Mouse (Mus musculus): Measurements from ENCODE around the gene Frat2. TPM values are rescaled to one million over a fixed set of nuclear protein-coding genes. Genes with fewer than 3 reads are reported as not detected.
"Not testable (repeated sequence)": the region's sequence is repeated elsewhere in the genome, so short reads cannot be mapped to it uniquely, and the experiment has no call there.

The Frat2 gene
- polyA plus RNA-seq, 1 experiment: 10.0 TPM

DNA sequence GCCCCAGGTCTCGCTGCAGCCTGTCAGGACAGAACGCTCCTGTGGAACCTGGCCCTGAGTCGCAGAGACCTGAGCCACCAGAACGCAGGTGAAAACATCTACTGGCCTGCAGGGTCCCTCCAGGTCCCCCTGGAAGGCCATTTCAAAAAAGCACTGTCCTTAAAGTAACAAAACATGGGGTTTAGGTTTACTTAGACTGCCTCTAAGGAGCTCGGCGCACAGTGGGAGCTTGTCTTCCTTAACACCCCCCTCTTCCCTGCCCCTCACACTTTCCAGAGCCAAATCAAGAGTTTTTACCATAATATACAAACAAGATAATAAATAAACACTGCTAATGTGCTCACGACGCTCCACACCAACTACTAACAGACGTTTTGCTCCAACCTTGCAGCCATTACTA lies 36.0 kb upstream of the Frat2 start:
- H3K9me3 ChIP-seq (replicated peaks; ENCODE audit: control insufficient read depth, insufficient read depth, low read length, poor library complexity, severe bottlenecking): no peaks in the 10 kb centered on the region
- H3K36me3 ChIP-seq (ENCODE audit: control insufficient read depth, insufficient read depth, low read length, poor library complexity, severe bottlenecking): peaks cover 52% of the 10 kb centered on the region
- H3K9ac ChIP-seq (ENCODE audit: low read depth, poor library complexity, severe bottlenecking): no peak overlapping the region
- H3K27me3 ChIP-seq (ENCODE audit: control insufficient read depth, insufficient read depth, low read length, poor library complexity, severe bottlenecking): no peaks in the 10 kb centered on the region
- H3K4me3 ChIP-seq (ENCODE audit: low read depth, low read length): no peak overlapping the region
- no peak overlapping the region for H3K27ac ChIP-seq (ENCODE audit: insufficient read depth, low read length)
- no peaks in the 10 kb centered on the region for H3K4me1 ChIP-seq (ENCODE audit: control insufficient read depth, insufficient read depth, low read length)
- TF ChIP-seq CTCF (IDR thresholded peaks at IDR 0.05; ENCODE audit: low read depth, low read length) (no peak), POLR2A (IDR thresholded peaks at IDR 0.05; ENCODE audit: insufficient read depth, low read length) (no peak), EP300 (IDR thresholded peaks at IDR 0.05; ENCODE audit: insufficient read depth, low read depth, low read length) (no peak)

DNA sequence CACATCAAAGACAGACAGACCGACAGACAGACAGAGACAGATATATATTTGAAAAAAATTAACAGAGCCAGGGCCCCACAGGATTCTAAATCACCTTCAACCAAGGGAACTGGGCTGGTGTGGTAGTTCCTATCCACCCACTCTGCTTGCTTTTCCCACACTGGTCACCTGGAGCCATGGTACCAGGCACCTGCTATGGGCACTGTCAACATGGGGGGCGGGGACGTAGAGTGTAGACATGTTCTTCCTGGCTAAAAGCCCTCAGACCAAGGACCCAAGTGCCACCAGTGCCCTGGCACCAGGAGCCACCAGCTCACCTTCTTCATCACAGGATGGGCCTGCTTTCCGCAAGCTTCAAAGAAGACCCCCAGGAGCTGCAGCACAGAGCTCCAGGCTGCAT lies 33.9 kb upstream of the Frat2 start:
- no peak for TF ChIP-seq CTCF (IDR thresholded peaks at IDR 0.05; ENCODE audit: low read depth, low read length)
- no peak for TF ChIP-seq EP300 (IDR thresholded peaks at IDR 0.05; ENCODE audit: insufficient read depth, low read depth, low read length)
- TF ChIP-seq POLR2A (IDR thresholded peaks at IDR 0.05; ENCODE audit: insufficient read depth, low read length): no peak
- H3K36me3 ChIP-seq (ENCODE audit: control insufficient read depth, insufficient read depth, low read length, poor library complexity, severe bottlenecking): peaks cover 38% of the 10 kb centered on the region
- no peaks in the 10 kb centered on the region for H3K9me3 ChIP-seq (replicated peaks; ENCODE audit: control insufficient read depth, insufficient read depth, low read length, poor library complexity, severe bottlenecking)

DNA sequence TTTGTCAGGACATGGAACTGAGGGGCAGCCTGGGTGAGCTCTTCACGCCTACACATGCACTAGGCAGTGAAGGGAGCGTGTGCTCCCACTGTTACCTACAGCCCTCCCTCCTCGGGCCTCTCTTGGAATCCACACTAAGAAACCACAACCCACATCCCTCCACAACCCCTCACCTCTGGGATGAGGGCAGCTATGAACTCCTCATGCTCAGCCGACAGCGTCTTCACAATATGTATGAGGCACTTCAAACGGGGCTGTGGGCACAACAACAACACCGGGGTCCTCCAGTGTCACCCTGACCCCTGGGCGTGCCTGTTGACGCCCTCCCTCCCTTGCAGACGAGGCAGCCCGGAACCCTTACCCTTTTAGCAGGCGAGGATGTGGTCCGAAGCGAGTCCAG lies 26.4 kb upstream of the Frat2 start:
- Histone ChIP-seq H3K27me3 (ENCODE audit: control insufficient read depth, insufficient read depth, low read length, poor library complexity, severe bottlenecking) (no peaks in the 10 kb centered on the region), H3K9ac (ENCODE audit: low read depth, poor library complexity, severe bottlenecking) (no peak overlapping the region), H3K4me3 (ENCODE audit: low read depth, low read length) (no peak overlapping the region), H3K9me3 (replicated peaks; ENCODE audit: control insufficient read depth, insufficient read depth, low read length, poor library complexity, severe bottlenecking) (no peaks in the 10 kb centered on the region), H3K27ac (ENCODE audit: insufficient read depth, low read length) (no peak overlapping the region), H3K36me3 (ENCODE audit: control insufficient read depth, insufficient read depth, low read length, poor library complexity, severe bottlenecking) (peaks cover 34% of the 10 kb centered on the region), H3K4me1 (ENCODE audit: control insufficient read depth, insufficient read depth, low read length) (no peaks in the 10 kb centered on the region)
- TF ChIP-seq CTCF (IDR thresholded peaks at IDR 0.05; ENCODE audit: low read depth, low read length) (no peak), EP300 (IDR thresholded peaks at IDR 0.05; ENCODE audit: insufficient read depth, low read depth, low read length) (no peak), POLR2A (IDR thresholded peaks at IDR 0.05; ENCODE audit: insufficient read depth, low read length) (no peak)

More for the DNA sequence above, 33.9 kb upstream of the Frat2 start:
- Histone ChIP-seq H3K4me3 (ENCODE audit: low read depth, low read length) (no peak overlapping the region), H3K27me3 (ENCODE audit: control insufficient read depth, insufficient read depth, low read length, poor library complexity, severe bottlenecking) (no peaks in the 10 kb centered on the region), H3K4me1 (ENCODE audit: control insufficient read depth, insufficient read depth, low read length) (no peaks in the 10 kb centered on the region), H3K9ac (ENCODE audit: low read depth, poor library complexity, severe bottlenecking) (no peak overlapping the region), H3K27ac (ENCODE audit: insufficient read depth, low read length) (no peak overlapping the region)

GRCm38 (mm10) chr19:41872285-41872684 lies 24.4 kb upstream of the Frat2 start:
- H3K4me3 ChIP-seq (ENCODE audit: low read depth, low read length): no peak overlapping the region
- H3K27ac ChIP-seq (ENCODE audit: insufficient read depth, low read length): no peak overlapping the region
- H3K36me3 ChIP-seq (ENCODE audit: control insufficient read depth, insufficient read depth, low read length, poor library complexity, severe bottlenecking): peaks cover 32% of the 10 kb centered on the region
- no peaks in the 10 kb centered on the region for H3K4me1 ChIP-seq (ENCODE audit: control insufficient read depth, insufficient read depth, low read length)
- TF ChIP-seq POLR2A (IDR thresholded peaks at IDR 0.05; ENCODE audit: insufficient read depth, low read length): no peak
- no peak for TF ChIP-seq CTCF (IDR thresholded peaks at IDR 0.05; ENCODE audit: low read depth, low read length)
- TF ChIP-seq EP300 (IDR thresholded peaks at IDR 0.05; ENCODE audit: insufficient read depth, low read depth, low read length): no peak
- no peaks in the 10 kb centered on the region for H3K27me3 ChIP-seq (ENCODE audit: control insufficient read depth, insufficient read depth, low read length, poor library complexity, severe bottlenecking)
- H3K9ac ChIP-seq (ENCODE audit: low read depth, poor library complexity, severe bottlenecking): no peak overlapping the region
- H3K9me3 ChIP-seq (replicated peaks; ENCODE audit: control insufficient read depth, insufficient read depth, low read length, poor library complexity, severe bottlenecking): no peaks in the 10 kb centered on the region

DNA sequence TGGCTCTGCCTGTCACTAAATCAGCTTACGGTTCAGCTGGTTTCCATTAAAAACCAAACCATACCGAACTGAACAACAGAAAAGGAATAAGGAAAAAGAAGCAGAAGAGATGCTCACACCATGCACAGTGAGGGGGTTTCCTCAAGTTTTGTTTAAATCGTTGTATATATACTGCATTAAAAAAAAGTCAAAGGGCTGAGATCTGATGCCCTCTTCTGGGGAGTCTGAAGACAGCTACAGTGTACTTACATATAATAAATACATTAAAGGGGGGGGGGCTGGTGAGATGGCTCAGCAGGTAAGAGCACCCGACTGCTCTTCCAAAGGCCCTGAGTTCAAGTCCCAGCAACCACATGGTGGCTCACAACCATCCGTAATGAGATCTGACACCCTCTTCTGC lies 22.0 kb upstream of the Frat2 start:
- not testable (repeated sequence) for H3K9me3 ChIP-seq (replicated peaks; ENCODE audit: control insufficient read depth, insufficient read depth, low read length, poor library complexity, severe bottlenecking); H3K4me3 ChIP-seq (ENCODE audit: low read depth, low read length); H3K27ac ChIP-seq (ENCODE audit: insufficient read depth, low read length); H3K4me1 ChIP-seq (ENCODE audit: control insufficient read depth, insufficient read depth, low read length); H3K27me3 ChIP-seq (ENCODE audit: control insufficient read depth, insufficient read depth, low read length, poor library complexity, severe bottlenecking); H3K9ac ChIP-seq (ENCODE audit: low read depth, poor library complexity, severe bottlenecking)
- peaks cover 34% of the 10 kb centered on the region for H3K36me3 ChIP-seq (ENCODE audit: control insufficient read depth, insufficient read depth, low read length, poor library complexity, severe bottlenecking)

- no peak overlapping the region for H3K27ac ChIP-seq (ENCODE audit: insufficient read depth, low read length)
- peaks cover 31% of the 10 kb centered on the region for H3K36me3 ChIP-seq (ENCODE audit: control insufficient read depth, insufficient read depth, low read length, poor library complexity, severe bottlenecking)
- H3K4me1 ChIP-seq (ENCODE audit: control insufficient read depth, insufficient read depth, low read length): no peaks in the 10 kb centered on the region
- H3K4me3 ChIP-seq (ENCODE audit: low read depth, low read length): no peak overlapping the region
- H3K9me3 ChIP-seq (replicated peaks; ENCODE audit: control insufficient read depth, insufficient read depth, low read length, poor library complexity, severe bottlenecking): no peaks in the 10 kb centered on the region
- no peak for TF ChIP-seq EP300 (IDR thresholded peaks at IDR 0.05; ENCODE audit: insufficient read depth, low read depth, low read length)
- no peak for TF ChIP-seq CTCF (IDR thresholded peaks at IDR 0.05; ENCODE audit: low read depth, low read length)
- no peak for TF ChIP-seq POLR2A (IDR thresholded peaks at IDR 0.05; ENCODE audit: insufficient read depth, low read length)
- H3K27me3 ChIP-seq (ENCODE audit: control insufficient read depth, insufficient read depth, low read length, poor library complexity, severe bottlenecking): no peaks in the 10 kb centered on the region
- no peak overlapping the region for H3K9ac ChIP-seq (ENCODE audit: low read depth, poor library complexity, severe bottlenecking)
These were observed 21.4 kb upstream of the Frat2 start for GRCm38 (mm10) chr19:41869296-41869695.
